Mouse (Mus musculus) ES-Bruce4 (cell line): Measurements from ENCODE around the gene Txn2.

Experiments
- CTCF ChIP-seq: IDR thresholded peaks from one replicate; pipeline ENCODE4 v1.8.1; 2011; ENCODE audit warnings: low read depth, low read length
- POLR2A ChIP-seq: IDR thresholded peaks from one replicate; pipeline ENCODE4 v1.8.1; 2011; ENCODE audit warnings: low read length; ENCODE audit not compliant: insufficient read depth

DNA sequence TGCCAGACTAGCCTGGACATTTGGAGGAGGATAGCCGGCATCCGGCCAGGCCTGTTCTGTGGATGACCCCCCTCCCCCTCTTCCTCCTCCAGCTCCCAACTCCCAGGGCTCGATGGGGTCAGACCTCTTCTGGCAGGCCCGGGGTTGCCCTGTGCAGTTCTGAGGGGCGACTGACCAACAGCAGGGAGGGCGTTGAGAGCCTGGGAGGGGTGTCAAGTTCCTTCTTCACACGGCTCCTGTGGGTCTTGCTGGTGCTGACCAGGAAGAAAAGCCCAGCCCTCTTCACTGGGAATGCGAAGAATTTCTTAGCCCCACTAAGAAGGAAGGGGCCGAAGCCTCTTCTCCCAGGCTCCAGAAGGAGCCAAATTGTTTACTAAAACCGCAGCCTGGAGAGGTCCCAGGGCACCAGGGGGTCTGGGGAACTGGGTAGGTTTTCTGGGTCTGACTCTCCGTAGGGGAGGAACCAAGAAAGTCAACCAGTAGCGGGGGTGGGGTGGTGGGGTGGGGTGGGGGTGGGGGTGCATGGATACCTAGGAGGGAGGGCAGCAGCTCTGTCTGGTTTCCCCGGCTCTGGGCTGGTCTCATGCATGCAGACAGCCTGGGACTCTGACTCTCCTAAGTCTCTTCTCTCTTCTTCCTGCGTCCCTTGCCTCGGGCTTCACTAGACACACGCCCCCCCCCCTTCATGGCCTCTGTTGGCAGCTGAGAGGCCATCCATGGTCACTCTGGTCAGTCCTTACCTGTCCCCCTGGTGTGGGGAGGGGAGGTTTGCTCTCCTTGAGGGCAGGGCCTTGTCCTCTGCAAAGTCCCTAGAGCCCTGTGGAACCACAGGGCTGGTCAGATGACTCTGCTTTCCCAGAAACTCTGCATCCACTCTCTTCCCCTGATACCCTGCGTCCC is 45.8 kb downstream of the Txn2 start:
- TF ChIP-seq POLR2A: no peak
- TF ChIP-seq CTCF: no peak
